10 mouse cellular contexts compared by ENCODE assay signal in genomic region chr17:84179026-84179972, GRCm38 (mm10). TPM values are rescaled to one million over a fixed set of nuclear protein-coding genes. Genes with fewer than 3 reads are reported as not detected.
DNase-seq lines count a peak whose midpoint lies in the region; ATAC-seq and TF ChIP-seq lines count a peak whose summit lies in the region.
"Had no signal": no experiment of that assay in that cellular context is flagged by ENCODE, and none has a peak within 500 bp of the region (broad histone marks: within the 10 kb centered on the region; RNA-seq: fewer than 3 reads in every experiment).

No protein-coding gene starts in this region.

- DNase-seq in heart, postnatal 10 days, result no peak
- no peak for DNase-seq in testis, postnatal 14 days (ENCODE audit: low spot score)
- DNase-seq in liver, embryonic 14.5 days (ENCODE audit: low read depth in 3 of 3, low spot score in 3 of 3), result no peak
- no peak for DNase-seq in left cerebral cortex, adult 18-20 months (ENCODE audit: low spot score in 2 of 2)
- no peak for DNase-seq in layer of hippocampus, adult 9-10 months (ENCODE audit: low spot score)

- ATAC-seq in heart, embryonic 11.5 days (replicated peaks; ENCODE audit: insufficient number of reproducible peaks, low FRiP score, low TSS enrichment), result no peak
- no peak for ATAC-seq in liver, embryonic 14.5 days (ENCODE audit: insufficient read depth)
- ATAC-seq in inflammation-experienced regulatory T-cells, adult 6 months, result no peak

- TF ChIP-seq CTCF in testis, adult 2 months (IDR thresholded peaks at IDR 0.05; ENCODE audit: control insufficient read depth, insufficient read depth, insufficient replicate concordance, low read depth, low read length), result no peak
- TF ChIP-seq CTCF in liver, embryonic 14.5 days (IDR thresholded peaks at IDR 0.05; ENCODE audit: low read depth), result no peak

- no peak for TF ChIP-seq POLR2A in testis, adult 2 months (IDR thresholded peaks at IDR 0.05; ENCODE audit: control insufficient read depth, low read depth, low read length)

- 87% methylated on average over 17 of the region's 17 CpGs for WGBS in heart, embryonic 11.5 days (ENCODE audit: insufficient replicate concordance)
- 70% methylated on average over 17 of the region's 17 CpGs for WGBS in liver, embryonic 14.5 days (ENCODE audit: insufficient replicate concordance)

- peaks cover 40% of the 10 kb centered on the region for H3K4me1 ChIP-seq in heart, embryonic 11.5 days (ENCODE audit: control insufficient read depth, insufficient read depth, low read length)
- peaks cover 23% of the 10 kb centered on the region for H3K4me1 ChIP-seq in testis, adult 2 months (ENCODE audit: control insufficient read depth, insufficient read depth, low read length)
- peaks cover 31 to 34% of the 10 kb centered on the region in 2 experiments for H3K4me1 ChIP-seq in liver, embryonic 14.5 days (replicated peaks; ENCODE audit: control insufficient read depth in 2 of 2, insufficient read depth in 2 of 2, low read length in 1 of 2)

- no peak overlapping the region for H3K9ac ChIP-seq in heart, embryonic 11.5 days (ENCODE audit: low read depth, low read length)
- H3K9ac ChIP-seq in liver, embryonic 14.5 days (replicated peaks), result no peak overlapping the region
- H3K9ac ChIP-seq: neural tube, embryonic 12.5 days had no signal

- 0 out of 2 replicates have a peak, but pooled peaks cover 2% of the 10 kb centered on the region for H3K9me3 ChIP-seq in heart, embryonic 11.5 days (replicated peaks; ENCODE audit: control insufficient read depth, low read length)
- no peaks in the 10 kb centered on the region; the same call in 1 of the 2 replicates for H3K9me3 ChIP-seq in liver, embryonic 14.5 days (ENCODE audit: control insufficient read depth, low read length)

- H3K36me3 ChIP-seq in heart, embryonic 11.5 days (ENCODE audit: control insufficient read depth, insufficient read depth, low read length), result no peaks in the 10 kb centered on the region
- no peaks in the 10 kb centered on the region for H3K36me3 ChIP-seq in testis, adult 2 months (ENCODE audit: control insufficient read depth, insufficient read depth, low read length)
- no peaks in the 10 kb centered on the region for H3K36me3 ChIP-seq in liver, embryonic 14.5 days (replicated peaks; ENCODE audit: control insufficient read depth, insufficient read depth, low read depth)
- H3K36me3 ChIP-seq: neural tube, embryonic 12.5 days had no signal

- intact Hi-C loops in heart, postnatal 10 days (cut with DNase I), result no loop called here

- no peak overlapping the region for H3K4me3 ChIP-seq in heart, embryonic 11.5 days (ENCODE audit: low read depth, low read length)
- no peak overlapping the region for H3K4me3 ChIP-seq in testis, adult 2 months (ENCODE audit: control insufficient read depth, low read depth, low read length)
- H3K4me3 ChIP-seq in liver, embryonic 14.5 days (ENCODE audit: insufficient read depth in 1 of 2, low read depth in 2 of 2, low read length in 2 of 2), result no peak overlapping the region
- H3K4me3 ChIP-seq: neural tube, embryonic 12.5 days had no signal

- TF ChIP-seq EP300 in liver, embryonic 14.5 days (IDR thresholded peaks at IDR 0.05; ENCODE audit: low read depth), result no peak

- H3K27ac ChIP-seq in heart, embryonic 11.5 days (ENCODE audit: low read depth, low read length), result peak overlapping the region; percentile 4; the same call in 1 of the 2 replicates
- H3K27ac ChIP-seq in testis, adult 2 months (ENCODE audit: control insufficient read depth, insufficient read depth, low read depth, low read length), result peak overlapping the region; percentile 21
- peak overlapping the region; percentile 43; the same call in 1 of the 2 replicates for H3K27ac ChIP-seq in liver, embryonic 14.5 days
- H3K27ac ChIP-seq: neural tube, embryonic 12.5 days had no signal

- H3K27me3 ChIP-seq in heart, embryonic 11.5 days (ENCODE audit: control insufficient read depth, insufficient read depth, low read length), result no peaks in the 10 kb centered on the region
- no peaks in the 10 kb centered on the region for H3K27me3 ChIP-seq in testis, adult 2 months (ENCODE audit: control insufficient read depth, insufficient read depth, low read length)
- no peaks in the 10 kb centered on the region for H3K27me3 ChIP-seq in liver, embryonic 14.5 days (ENCODE audit: control insufficient read depth, insufficient read depth, low read length)
- H3K27me3 ChIP-seq: CH12.LX; neural tube, embryonic 12.5 days had no signal

- H3K4me2 ChIP-seq in heart, embryonic 11.5 days, result no peak overlapping the region
- no peak overlapping the region for H3K4me2 ChIP-seq in liver, embryonic 14.5 days (ENCODE audit: low read depth)
- H3K4me2 ChIP-seq: neural tube, embryonic 12.5 days had no signal

RNA-seq across cellular contexts. Expression of gene Zfp36l2, which starts 8.4 kb away (rescaled TPM):
- polyA plus RNA-seq in heart, embryonic 11.5 days (2014; fragmentation: Nextera tagmentation; extraction: Ambion mirVana), result 8.0 and 9.6 TPM in 2 replicates
- 10 to 100 TPM; 36.9 to 42.5 TPM for total RNA-seq in heart, postnatal 10 days (2021)
- 5.4 and 6.2 TPM in 2 replicates for polyA plus RNA-seq in testis, adult 2 months (2012; rRNA removed)
- 22.7 and 27.3 TPM in 2 replicates for polyA plus RNA-seq in liver, embryonic 14.5 days (2012; rRNA removed)
- 9.9 and 11.6 TPM in 2 replicates for polyA plus RNA-seq in liver, embryonic 14.5 days (2014; fragmentation: Nextera tagmentation; extraction: Ambion mirVana)
- 10 to 100 TPM; 24.8 to 25.1 TPM for total RNA-seq in left cerebral cortex, adult 18-20 months (2021)
- polyA plus RNA-seq in inflammation-experienced regulatory T-cells, adult 6 months (2017; shearing (Covaris generic)), result 10 to 100 TPM; 30.4 to 54.7 (median 42.3) TPM
